Mouse (Mus musculus): ENCODE data around the gene Col4a6. TPM values are rescaled to one million over a fixed set of nuclear protein-coding genes. Genes with fewer than 3 reads are reported as not detected.

The Col4a6 gene
- polyA plus RNA-seq, 1 experiment: 1.2 TPM

DNA sequence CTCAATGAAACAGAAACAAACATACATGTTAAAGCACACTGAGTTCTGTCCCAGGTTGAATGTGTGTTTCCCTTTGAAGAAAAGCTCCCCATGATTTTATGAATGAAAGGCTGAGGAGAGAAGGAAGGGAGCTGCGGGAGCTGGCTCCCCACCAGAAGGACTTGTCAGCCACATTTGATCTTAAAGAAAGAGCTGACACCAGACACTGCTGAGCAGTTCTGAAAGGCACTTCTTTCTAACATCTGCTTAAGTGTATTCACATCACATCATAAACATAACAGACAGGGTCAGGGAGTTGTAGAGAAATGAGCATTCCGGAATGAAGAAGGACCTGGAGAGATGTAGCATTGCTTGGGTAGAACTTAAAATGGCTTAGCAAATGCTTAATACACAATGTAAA is 132.5 kb downstream of the Col4a6 start:
- Histone ChIP-seq H3K27ac (ENCODE audit: insufficient read depth, low read depth, low read length) (no peak overlapping the region), H3K4me1 (ENCODE audit: control insufficient read depth, insufficient read depth, low read length) (no peaks in the 10 kb centered on the region), H3K36me3 (ENCODE audit: control insufficient read depth, insufficient read depth, low read length) (no peaks in the 10 kb centered on the region), H3K4me3 (ENCODE audit: insufficient read depth, low read depth, low read length) (no peak overlapping the region), H3K27me3 (replicated peaks; ENCODE audit: control insufficient read depth, insufficient read depth, low read length) (no peaks in the 10 kb centered on the region)
- 50% methylated on average over 2 of the region's 2 CpGs for WGBS
- TF ChIP-seq CTCF (conservative IDR thresholded peaks at IDR 0.05; ENCODE audit: insufficient read depth, insufficient read length, low read depth, low read length): no peak
- no peak for TF ChIP-seq POLR2A (IDR thresholded peaks at IDR 0.05; ENCODE audit: low read depth, low read length)
- DNase-seq: no peak

- H3K27me3 ChIP-seq (replicated peaks; ENCODE audit: control insufficient read depth, insufficient read depth, low read length): no peaks in the 10 kb centered on the region
- no peak overlapping the region for H3K4me3 ChIP-seq (ENCODE audit: insufficient read depth, low read depth, low read length)
- TF ChIP-seq CTCF (conservative IDR thresholded peaks at IDR 0.05; ENCODE audit: insufficient read depth, insufficient read length, low read depth, low read length): no peak
- TF ChIP-seq POLR2A (IDR thresholded peaks at IDR 0.05; ENCODE audit: low read depth, low read length): no peak
- H3K36me3 ChIP-seq (ENCODE audit: control insufficient read depth, insufficient read depth, low read length): no peaks in the 10 kb centered on the region
- WGBS: 93% methylated on average over 2 of the region's 2 CpGs
- H3K27ac ChIP-seq (ENCODE audit: insufficient read depth, low read depth, low read length): no peak overlapping the region
- no peak for DNase-seq
- H3K4me1 ChIP-seq (ENCODE audit: control insufficient read depth, insufficient read depth, low read length): no peaks in the 10 kb centered on the region
Observed at GRCm38 (mm10) chrX:141328044-141328443, 145.8 kb downstream of the Col4a6 start.

DNA sequence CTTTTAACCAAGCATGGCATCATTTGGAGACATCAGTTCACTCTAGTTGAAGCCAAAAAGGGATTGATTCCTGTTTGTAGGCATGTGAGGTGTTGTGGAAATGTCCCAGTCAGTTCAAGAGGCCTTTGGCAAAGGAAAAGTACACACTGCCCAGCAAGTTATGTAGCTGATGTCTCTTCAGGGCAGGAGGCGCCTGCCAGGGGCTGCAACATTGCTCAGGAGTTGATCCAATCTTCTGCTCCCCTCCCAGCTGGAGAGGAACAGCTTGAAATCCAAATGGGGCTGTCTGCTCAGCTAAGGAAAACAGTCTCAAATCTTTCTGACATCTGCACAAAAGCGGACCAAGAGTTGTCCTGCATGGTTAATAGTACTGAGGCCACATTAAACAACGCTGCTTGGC is 149.7 kb downstream of the Col4a6 start:
- DNase-seq: no peak
- TF ChIP-seq CTCF (conservative IDR thresholded peaks at IDR 0.05; ENCODE audit: insufficient read depth, insufficient read length, low read depth, low read length) (no peak), POLR2A (IDR thresholded peaks at IDR 0.05; ENCODE audit: low read depth, low read length) (no peak)
- no peak overlapping the region for H3K27ac ChIP-seq (ENCODE audit: insufficient read depth, low read depth, low read length)
- no peaks in the 10 kb centered on the region for H3K4me1 ChIP-seq (ENCODE audit: control insufficient read depth, insufficient read depth, low read length)
- H3K27me3 ChIP-seq (replicated peaks; ENCODE audit: control insufficient read depth, insufficient read depth, low read length): no peaks in the 10 kb centered on the region
- 51% methylated on average over 3 of the region's 3 CpGs for WGBS
- no peak overlapping the region for H3K4me3 ChIP-seq (ENCODE audit: insufficient read depth, low read depth, low read length)
- no peaks in the 10 kb centered on the region for H3K36me3 ChIP-seq (ENCODE audit: control insufficient read depth, insufficient read depth, low read length)

DNA sequence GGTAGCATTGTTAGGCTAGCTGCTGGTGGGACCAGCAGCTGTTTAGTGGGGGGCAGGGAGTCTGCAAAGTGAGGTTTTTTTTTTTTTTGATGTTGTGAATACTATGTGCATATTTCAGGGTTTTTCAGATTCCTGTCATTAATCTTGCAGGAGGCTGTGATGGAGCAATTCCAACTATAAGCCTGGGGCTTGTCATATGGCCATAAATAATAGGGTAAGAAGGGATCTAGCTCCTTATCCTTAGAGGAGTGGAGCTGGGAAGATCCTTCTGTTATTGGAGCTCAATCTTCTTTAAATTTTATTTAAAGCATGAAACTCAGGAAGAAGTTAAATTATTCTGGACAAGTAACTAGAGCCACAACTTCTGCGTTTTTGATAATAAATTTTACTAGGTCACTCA is 157.7 kb downstream of the Col4a6 start:
- 4% methylated on average over 1 of the region's 1 CpGs for WGBS
- H3K27ac ChIP-seq (ENCODE audit: insufficient read depth, low read depth, low read length): peak overlapping the region; percentile 68
- no peak overlapping the region for H3K4me3 ChIP-seq (ENCODE audit: insufficient read depth, low read depth, low read length)
- TF ChIP-seq POLR2A (IDR thresholded peaks at IDR 0.05; ENCODE audit: low read depth, low read length) (no peak), CTCF (conservative IDR thresholded peaks at IDR 0.05; ENCODE audit: insufficient read depth, insufficient read length, low read depth, low read length) (no peak)
- H3K27me3 ChIP-seq (replicated peaks; ENCODE audit: control insufficient read depth, insufficient read depth, low read length): no peaks in the 10 kb centered on the region
- no peak for DNase-seq
- H3K36me3 ChIP-seq (ENCODE audit: control insufficient read depth, insufficient read depth, low read length): no peaks in the 10 kb centered on the region
- no peaks in the 10 kb centered on the region for H3K4me1 ChIP-seq (ENCODE audit: control insufficient read depth, insufficient read depth, low read length)

DNA sequence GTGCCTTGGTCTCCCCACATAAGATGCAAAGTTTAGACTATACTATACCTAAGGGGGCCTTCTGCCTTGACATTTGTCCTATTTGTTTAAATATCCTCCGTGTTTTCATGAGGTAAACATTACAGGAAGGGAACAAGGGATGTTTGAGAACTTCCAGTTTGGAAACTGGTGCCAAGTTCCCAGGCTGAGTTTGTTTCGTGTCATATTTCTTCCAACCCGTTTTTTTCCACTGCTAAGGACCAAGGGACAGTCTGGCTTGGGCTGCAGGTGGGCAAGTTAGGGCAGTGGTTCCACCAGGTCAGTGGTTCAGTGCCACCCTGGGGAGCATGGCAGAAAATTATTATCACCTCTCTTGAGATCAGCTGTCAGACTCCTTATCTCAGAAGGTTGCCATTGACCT is 158.1 kb downstream of the Col4a6 start:
- Histone ChIP-seq H3K27me3 (replicated peaks; ENCODE audit: control insufficient read depth, insufficient read depth, low read length) (no peaks in the 10 kb centered on the region), H3K36me3 (ENCODE audit: control insufficient read depth, insufficient read depth, low read length) (no peaks in the 10 kb centered on the region), H3K4me1 (ENCODE audit: control insufficient read depth, insufficient read depth, low read length) (no peaks in the 10 kb centered on the region), H3K27ac (ENCODE audit: insufficient read depth, low read depth, low read length) (peak overlapping the region; percentile 68), H3K4me3 (ENCODE audit: insufficient read depth, low read depth, low read length) (no peak overlapping the region)
- no peak for TF ChIP-seq POLR2A (IDR thresholded peaks at IDR 0.05; ENCODE audit: low read depth, low read length)
- peak; percentile 6 for DNase-seq
- 29% methylated on average over 3 of the region's 3 CpGs for WGBS

GRCm38 (mm10) chrX:141292702-141293462 is 181.0 kb downstream of the Col4a6 start:
- Histone ChIP-seq H3K4me1 (ENCODE audit: control insufficient read depth, insufficient read depth, low read length) (no peaks in the 10 kb centered on the region), H3K36me3 (ENCODE audit: control insufficient read depth, insufficient read depth, low read length) (no peaks in the 10 kb centered on the region), H3K4me3 (ENCODE audit: insufficient read depth, low read depth, low read length) (no peak overlapping the region), H3K27me3 (replicated peaks; ENCODE audit: control insufficient read depth, insufficient read depth, low read length) (no peaks in the 10 kb centered on the region), H3K27ac (ENCODE audit: insufficient read depth, low read depth, low read length) (no peak overlapping the region)
- WGBS: 55% methylated on average over 3 of the region's 3 CpGs
- peak; percentile 1 for DNase-seq
- TF ChIP-seq CTCF (conservative IDR thresholded peaks at IDR 0.05; ENCODE audit: insufficient read depth, insufficient read length, low read depth, low read length) (no peak), POLR2A (IDR thresholded peaks at IDR 0.05; ENCODE audit: low read depth, low read length) (no peak)

- Histone ChIP-seq H3K27me3 (replicated peaks; ENCODE audit: control insufficient read depth, insufficient read depth, low read length) (no peaks in the 10 kb centered on the region), H3K4me1 (ENCODE audit: control insufficient read depth, insufficient read depth, low read length) (no peaks in the 10 kb centered on the region), H3K27ac (ENCODE audit: insufficient read depth, low read depth, low read length) (no peak overlapping the region), H3K4me3 (ENCODE audit: insufficient read depth, low read depth, low read length) (no peak overlapping the region), H3K36me3 (ENCODE audit: control insufficient read depth, insufficient read depth, low read length) (no peaks in the 10 kb centered on the region)
- TF ChIP-seq POLR2A (IDR thresholded peaks at IDR 0.05; ENCODE audit: low read depth, low read length) (no peak), CTCF (conservative IDR thresholded peaks at IDR 0.05; ENCODE audit: insufficient read depth, insufficient read length, low read depth, low read length) (no peak)
- DNase-seq: no peak
- WGBS: 96% methylated on average over 2 of the region's 2 CpGs
Observed at GRCm38 (mm10) chrX:141276397-141276796, 197.5 kb downstream of the Col4a6 start.
